Mouse (Mus musculus) small intestine, adult 2 months (tissue): ENCODE measurements around the gene D130040H23Rik. TPM values are rescaled to one million over a fixed set of nuclear protein-coding genes. Genes with fewer than 3 reads are reported as not detected.
A peak's percentile ranks its signal among the peaks of the same experiment; 100 is the strongest.

Experiments
- H3K27ac ChIP-seq: fragments of 200-500 bp; 2 replicates; pipeline ENCODE4 v1.5.1; 2012; ENCODE audit warnings: low read depth, low read length, control low read depth, inconsistent platforms; ENCODE audit not compliant: insufficient read depth
- H3K27me3 ChIP-seq: fragments of 200-500 bp; 2 replicates; pipeline ENCODE4 v1.6.1; 2012; ENCODE audit warnings: mild to moderate bottlenecking, moderate library complexity, low read length, inconsistent platforms; ENCODE audit not compliant: control insufficient read depth, insufficient read depth
- H3K36me3 ChIP-seq: fragments of 200-500 bp; 2 replicates; pipeline ENCODE4 v1.6.1; 2012; ENCODE audit warnings: mild to moderate bottlenecking, low read length, control low read depth, inconsistent platforms; ENCODE audit not compliant: control insufficient read depth, insufficient read depth
- H3K4me1 ChIP-seq: fragments of 200-500 bp; 2 replicates; pipeline ENCODE4 v1.6.1; 2012; ENCODE audit warnings: low read length, inconsistent platforms, mixed read lengths; ENCODE audit not compliant: control insufficient read depth, insufficient read depth, insufficient read length
- H3K4me3 ChIP-seq: fragments of 200-500 bp; 2 replicates; pipeline ENCODE4 v1.5.1; 2012; ENCODE audit warnings: low read depth, mild to moderate bottlenecking, control low read depth, inconsistent platforms, low read length, moderate library complexity
- CTCF ChIP-seq: fragments of 200-500 bp; IDR thresholded peaks from 2 replicates; pipeline ENCODE4 v1.5.1; 2012; ENCODE audit warnings: low read depth, mild to moderate bottlenecking, control low read depth, inconsistent platforms, low read length, moderate library complexity, mixed read lengths; ENCODE audit not compliant: insufficient replicate concordance, insufficient read length; ENCODE audit errors: extremely low read depth
- POLR2A ChIP-seq: fragments of 200-500 bp; IDR thresholded peaks from 2 replicates; pipeline ENCODE4 v1.6.1; 2012; ENCODE audit warnings: low read depth, mild to moderate bottlenecking, control low read depth, inconsistent platforms, low read length, moderate library complexity
- WGBS: fragments of 180-500 bp; shearing (Covaris S2); methylation state at CpG from one replicate; pipeline ENCODE4 v1.1.7; 2018; 5-methylcytosine and 5-hydroxymethylcytosine counted together
- polyA plus RNA-seq: library from polyadenylated mRNA; depleted of rRNA; stranded (reverse); fragments of >200 nt; gene quantifications from 2 replicates; pipeline ENCODE4 v1.2.3, GENCODE M21; 2012; rRNA removed

D130040H23Rik gene
- not detected in 2 replicates for polyA plus RNA-seq

DNA sequence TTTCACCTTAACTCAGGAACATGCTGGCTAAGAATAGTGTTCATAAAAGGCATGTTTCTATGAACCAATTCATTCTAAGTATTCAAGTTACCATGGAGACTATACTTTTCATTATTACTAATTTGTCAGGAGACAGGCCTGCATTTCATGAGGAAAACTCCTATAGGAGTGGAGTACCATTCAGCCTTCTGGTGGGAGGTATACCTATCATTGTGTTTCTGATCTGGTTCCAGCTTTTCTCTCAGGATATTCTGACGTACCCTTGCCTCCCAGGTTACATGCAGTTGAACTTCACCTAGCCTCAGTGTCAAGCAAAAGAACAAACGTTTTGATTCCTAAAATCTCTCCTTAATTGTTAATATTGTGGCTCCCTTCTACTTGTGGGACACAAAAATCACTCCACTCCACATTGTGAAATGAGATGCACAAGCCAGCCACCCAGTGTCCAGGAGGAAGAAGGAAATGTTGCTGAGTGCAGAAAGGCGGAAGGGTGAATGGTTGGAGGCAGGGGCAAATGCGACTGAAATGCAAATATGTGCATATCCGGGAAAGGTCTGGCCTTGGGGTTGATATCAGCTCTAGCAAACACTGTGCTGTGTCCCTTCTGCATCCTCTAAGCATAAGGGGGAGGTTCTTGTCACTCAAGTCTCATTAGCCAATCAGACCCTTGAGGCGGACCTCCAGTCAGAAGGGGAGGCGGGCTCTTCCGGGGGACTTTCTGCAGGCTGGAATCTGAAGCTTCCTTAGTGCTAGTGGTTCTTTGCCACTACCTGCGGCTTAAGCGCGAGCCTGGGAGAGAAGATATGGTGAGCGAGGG lies at the start of gene D130040H23Rik:
TSS of gene D130040H23Rik (plus strand) at position 695 of the 817 bp plus-strand sequence.
- Histone ChIP-seq H3K36me3 (no peaks in the 10 kb centered on the region), H3K4me3 (peak within 1 kb of the TSS; percentile 69), H3K4me1 (peaks cover 2% of the 10 kb centered on the region; the same call in 1 of the 2 replicates), H3K27me3 (no peaks in the 10 kb centered on the region), H3K27ac (no peak within 1 kb of the TSS)
- TF ChIP-seq CTCF (no peak), POLR2A (0 out of 2 replicates have a peak, but pooled peaks have one; percentile 28)
- 8% methylated on average over 12 of the region's 12 CpGs for WGBS

GRCm38 (mm10) chr8:69242541-69242940 lies 28.3 kb upstream of the D130040H23Rik start:
- no peak overlapping the region for H3K4me3 ChIP-seq
- H3K27me3 ChIP-seq: no peaks in the 10 kb centered on the region
- WGBS: 18% methylated on average over 2 of the region's 2 CpGs
- TF ChIP-seq CTCF (no peak), POLR2A (no peak)
- H3K4me1 ChIP-seq: no peaks in the 10 kb centered on the region
- H3K36me3 ChIP-seq: no peaks in the 10 kb centered on the region
- H3K27ac ChIP-seq: no peak overlapping the region

DNA sequence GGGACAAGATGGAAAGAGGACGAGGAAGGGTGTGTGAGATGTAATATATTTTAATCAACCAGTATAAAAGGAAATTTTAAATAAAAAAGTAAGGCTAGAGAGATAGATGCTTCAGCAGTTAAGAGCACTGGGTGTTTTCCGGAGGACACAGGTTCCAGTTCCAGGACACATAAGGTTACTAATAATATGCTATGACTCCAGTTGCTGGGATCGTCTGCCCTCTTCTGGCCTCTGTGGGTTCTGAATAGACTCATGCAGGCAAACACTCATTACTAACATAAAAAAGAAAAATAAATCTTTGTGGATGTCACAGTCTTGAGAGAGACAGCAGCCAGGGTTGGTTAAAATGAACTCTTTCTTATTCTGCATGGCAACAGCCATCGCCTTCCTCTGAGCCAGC lies 2.4 kb upstream of the D130040H23Rik start:
- Histone ChIP-seq H3K4me1 (peaks cover 2% of the 10 kb centered on the region; the same call in 1 of the 2 replicates), H3K4me3 (no peak overlapping the region), H3K27me3 (no peaks in the 10 kb centered on the region), H3K36me3 (no peaks in the 10 kb centered on the region), H3K27ac (no peak overlapping the region)
- TF ChIP-seq CTCF: no peak
- no peak for TF ChIP-seq POLR2A
- WGBS: 61% methylated on average over 4 of the region's 4 CpGs

GRCm38 (mm10) chr8:69271203-69271554 lies 299 bp downstream of the D130040H23Rik start:
- H3K4me1 ChIP-seq: peaks cover 2% of the 10 kb centered on the region; the same call in 1 of the 2 replicates
- H3K27ac ChIP-seq: no peak overlapping the region
- H3K36me3 ChIP-seq: no peaks in the 10 kb centered on the region
- TF ChIP-seq CTCF: no peak
- TF ChIP-seq POLR2A: no peak
- peak overlapping the region; percentile 69 for H3K4me3 ChIP-seq
- 14% methylated on average over 6 of the region's 6 CpGs for WGBS
- H3K27me3 ChIP-seq: no peaks in the 10 kb centered on the region

- 90% methylated on average over 6 of the region's 6 CpGs for WGBS
- no peak overlapping the region for H3K27ac ChIP-seq
- no peak overlapping the region for H3K4me3 ChIP-seq
- H3K36me3 ChIP-seq: no peaks in the 10 kb centered on the region
- TF ChIP-seq POLR2A (no peak), CTCF (no peak)
- H3K4me1 ChIP-seq: peaks cover 2% of the 10 kb centered on the region; the same call in 1 of the 2 replicates
- H3K27me3 ChIP-seq: no peaks in the 10 kb centered on the region
Measured at GRCm38 (mm10) chr8:69272435-69272834, 1.6 kb downstream of the D130040H23Rik start.

DNA sequence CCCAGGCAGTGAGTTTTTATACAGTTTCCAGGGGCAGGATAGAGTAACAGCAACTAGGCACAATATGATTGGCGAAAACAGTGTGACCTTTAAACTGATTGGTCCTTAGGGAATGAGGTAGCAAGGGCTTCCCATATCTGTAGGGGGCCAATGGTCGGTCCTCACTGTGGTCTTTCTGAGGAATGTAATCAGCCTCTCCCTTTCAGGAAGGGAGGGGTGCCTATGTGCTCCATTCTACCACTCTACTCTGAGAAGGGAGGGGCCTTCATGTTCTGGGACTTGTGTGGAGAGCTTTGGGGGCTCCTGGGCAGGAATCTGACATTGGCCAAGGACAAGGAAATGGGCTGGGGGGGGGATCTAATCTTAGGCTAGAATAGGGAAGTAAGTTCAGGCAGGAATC lies 53.9 kb downstream of the D130040H23Rik start:
- 84% methylated on average over 2 of the region's 2 CpGs for WGBS

More for the DNA sequence above, 53.9 kb downstream of the D130040H23Rik start:
- no peaks in the 10 kb centered on the region for H3K27me3 ChIP-seq
- H3K4me1 ChIP-seq: peaks cover 2% of the 10 kb centered on the region; the same call in 1 of the 2 replicates
- TF ChIP-seq CTCF (no peak), POLR2A (no peak)
- H3K36me3 ChIP-seq: no peaks in the 10 kb centered on the region
- no peak overlapping the region for H3K27ac ChIP-seq
- H3K4me3 ChIP-seq: no peak overlapping the region
